Mouse (Mus musculus) kidney, embryonic 14.5 days (tissue): Measurements from ENCODE around the gene Ephb1. TPM values are rescaled to one million over a fixed set of nuclear protein-coding genes. Genes with fewer than 3 reads are reported as not detected.

Experiments used
- ATAC-seq: fragments of 200-750 bp; cut with Nextera tagmentation; 2 replicates; pipeline ENCODE4 v1.8.0; 2017; ENCODE audit warnings: moderate number of reproducible peaks, mild to moderate bottlenecking, moderate TSS enrichment, moderate library complexity; ENCODE audit not compliant: low FRiP score, low TSS enrichment
- H3K27ac ChIP-seq: fragments of 300-500 bp; sonication (generic); 2 replicates; pipeline ENCODE4 v1.5.1; 2014; ENCODE audit warnings: low read depth, mild to moderate bottlenecking, low read length, moderate library complexity, mixed read lengths
- H3K27me3 ChIP-seq: fragments of 300-500 bp; sonication (generic); 2 replicates; pipeline ENCODE4 v1.6.1; 2014; ENCODE audit warnings: mild to moderate bottlenecking, low read length; ENCODE audit not compliant: control insufficient read depth, insufficient read depth
- H3K36me3 ChIP-seq: fragments of 300-500 bp; sonication (generic); 2 replicates; pipeline ENCODE4 v1.6.1; 2014; ENCODE audit warnings: low read length, mixed read lengths; ENCODE audit not compliant: control insufficient read depth, insufficient read depth
- H3K4me1 ChIP-seq: fragments of 300-500 bp; sonication (generic); 2 replicates; pipeline ENCODE4 v1.6.1; 2014; ENCODE audit warnings: low read length, mixed read lengths; ENCODE audit not compliant: control insufficient read depth, insufficient read depth
- H3K4me2 ChIP-seq: fragments of 300-500 bp; sonication (generic); replicated peaks from 2 replicates; pipeline ENCODE4 v1.6.1; 2014; ENCODE audit warnings: low read depth, mild to moderate bottlenecking, low read length
- H3K4me3 ChIP-seq: fragments of 300-500 bp; sonication (generic); 2 replicates; pipeline ENCODE4 v1.5.1; 2014; ENCODE audit warnings: mild to moderate bottlenecking, low read length
- H3K9ac ChIP-seq: fragments of 300-500 bp; sonication (generic); 2 replicates; pipeline ENCODE4 v1.6.1; 2014; ENCODE audit warnings: low read depth, mild to moderate bottlenecking, low read length, moderate library complexity
- H3K9me3 ChIP-seq: fragments of 300-500 bp; sonication (generic); 2 replicates; pipeline ENCODE4 v1.6.1; 2016; ENCODE audit warnings: low read length; ENCODE audit not compliant: control insufficient read depth
- WGBS: fragments of 180-500 bp; shearing (Covaris S2); extraction: QIAGEN DNeasy Blood & Tissue Kit; methylation state at CpG from one replicate; pipeline ENCODE4 v1.1.7; 2014; 5-methylcytosine and 5-hydroxymethylcytosine counted together
- polyA plus RNA-seq: library from polyadenylated mRNA; unstranded; fragments of >200 nt; fragmentation: Nextera tagmentation; extraction: Ambion mirVana; gene quantifications from 2 replicates; pipeline ENCODE4 v1.2.1, GENCODE M21; 2014

Ephb1 gene
- polyA plus RNA-seq, 1 experiment from 2014 or later, result 4.9 TPM

DNA sequence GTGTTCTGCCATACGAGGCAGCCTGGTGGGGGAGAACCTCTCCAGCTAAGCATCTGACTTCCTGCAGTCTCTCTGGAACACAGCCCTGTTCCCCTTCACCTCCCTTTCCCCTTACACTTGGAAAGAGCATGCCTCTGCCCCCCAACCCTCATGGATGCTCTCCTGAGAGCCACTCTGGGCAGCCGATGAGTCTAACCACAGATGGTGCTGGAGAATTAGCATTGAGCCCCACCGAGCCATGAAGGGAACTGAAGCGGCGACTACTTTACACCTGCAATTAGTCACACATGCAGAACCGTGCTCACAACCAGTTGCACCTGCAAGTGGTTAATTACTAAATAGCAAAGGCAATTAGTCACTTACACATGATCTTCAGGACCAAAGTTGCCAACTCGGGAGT is 184.8 kb downstream of the Ephb1 start:
- H3K4me3 ChIP-seq, result no peak overlapping the region
- H3K36me3 ChIP-seq, result no peaks in the 10 kb centered on the region
- no peaks in the 10 kb centered on the region for H3K27me3 ChIP-seq
- 34% methylated on average over 7 of the region's 7 CpGs for WGBS
- no peak overlapping the region for H3K4me2 ChIP-seq
- H3K4me1 ChIP-seq, result no peaks in the 10 kb centered on the region
- no peak overlapping the region for H3K9ac ChIP-seq
- no peak for ATAC-seq
- no peaks in the 10 kb centered on the region for H3K9me3 ChIP-seq
- H3K27ac ChIP-seq, result no peak overlapping the region

DNA sequence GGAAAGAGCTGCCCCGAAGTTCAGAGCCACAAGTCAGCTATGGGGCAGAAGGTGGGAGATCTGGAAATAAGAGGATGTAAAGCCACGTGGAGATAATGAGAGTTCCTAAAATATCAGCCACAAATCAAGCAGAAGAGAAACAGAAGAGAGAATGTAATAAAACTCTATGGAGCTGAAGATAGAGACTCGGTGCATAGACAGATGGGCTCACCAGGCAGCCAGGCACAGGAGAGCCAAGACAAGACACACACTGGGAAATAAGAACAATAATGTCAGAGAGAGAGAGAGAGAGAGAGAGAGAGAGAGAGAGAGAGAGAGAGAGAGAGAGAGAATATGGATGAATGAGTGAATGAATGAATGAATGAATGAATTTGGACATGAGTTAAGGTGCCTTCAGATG is 198.6 kb downstream of the Ephb1 start:
- H3K9me3 ChIP-seq, result no peaks in the 10 kb centered on the region
- H3K4me1 ChIP-seq, result no peaks in the 10 kb centered on the region
- H3K9ac ChIP-seq, result no peak overlapping the region
- H3K4me3 ChIP-seq, result no peak overlapping the region
- H3K4me2 ChIP-seq, result no peak overlapping the region
- 53% methylated on average over 3 of the region's 3 CpGs for WGBS
- no peak overlapping the region for H3K27ac ChIP-seq
- no peaks in the 10 kb centered on the region for H3K27me3 ChIP-seq
- ATAC-seq, result no peak
- H3K36me3 ChIP-seq, result no peaks in the 10 kb centered on the region

DNA sequence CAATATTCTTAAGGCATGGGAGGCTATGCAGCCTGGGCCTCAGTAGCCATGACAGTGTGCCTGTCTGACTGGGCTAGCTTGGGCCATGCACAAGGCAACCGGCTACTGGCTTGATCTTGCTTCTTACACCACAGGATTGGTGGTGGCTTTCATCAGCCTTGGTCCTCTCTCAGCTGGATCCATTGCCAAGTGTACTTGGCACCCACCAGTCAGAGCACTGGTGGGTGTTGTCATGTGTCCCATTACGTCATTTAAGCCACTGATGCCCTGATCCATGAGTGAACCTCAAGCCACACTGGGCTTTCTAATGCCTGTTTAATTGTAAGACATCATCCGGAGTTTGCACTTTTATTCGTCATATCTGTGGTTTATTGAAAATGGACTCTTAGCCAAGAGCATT is 215.3 kb downstream of the Ephb1 start:
- no peak for ATAC-seq
- Histone ChIP-seq H3K4me1 (no peaks in the 10 kb centered on the region), H3K27me3 (no peaks in the 10 kb centered on the region), H3K36me3 (no peaks in the 10 kb centered on the region), H3K9ac (no peak overlapping the region), H3K9me3 (no peaks in the 10 kb centered on the region), H3K4me2 (no peak overlapping the region), H3K27ac (no peak overlapping the region), H3K4me3 (no peak overlapping the region)
- 91% methylated on average over 4 of the region's 4 CpGs for WGBS

DNA sequence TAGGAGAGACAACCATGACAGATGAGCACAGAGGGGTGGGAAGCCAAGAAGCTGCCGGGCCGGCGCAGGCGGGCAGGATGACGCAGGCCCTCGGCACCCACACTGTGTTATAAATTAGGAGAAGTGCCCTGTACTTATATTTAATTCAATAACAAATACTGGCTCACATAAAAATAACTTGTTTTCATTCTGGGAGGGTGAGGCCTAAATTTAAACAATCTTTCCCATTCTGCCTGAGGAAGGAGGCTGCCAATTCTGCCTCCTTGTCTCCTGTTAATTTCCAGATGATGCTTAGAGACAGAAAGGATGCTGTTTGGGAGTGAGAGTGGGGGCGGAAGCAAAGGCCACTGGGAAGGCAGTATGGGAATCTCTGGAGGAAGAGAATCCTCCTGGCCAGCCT is 215.8 kb downstream of the Ephb1 start:
- H3K4me2 ChIP-seq, result no peak overlapping the region
- no peaks in the 10 kb centered on the region for H3K4me1 ChIP-seq
- H3K9me3 ChIP-seq, result no peaks in the 10 kb centered on the region
- no peaks in the 10 kb centered on the region for H3K36me3 ChIP-seq
- no peak overlapping the region for H3K27ac ChIP-seq
- no peak for ATAC-seq
- no peak overlapping the region for H3K9ac ChIP-seq
- WGBS, result 83% methylated on average over 7 of the region's 7 CpGs
- H3K27me3 ChIP-seq, result no peaks in the 10 kb centered on the region
- no peak overlapping the region for H3K4me3 ChIP-seq

DNA sequence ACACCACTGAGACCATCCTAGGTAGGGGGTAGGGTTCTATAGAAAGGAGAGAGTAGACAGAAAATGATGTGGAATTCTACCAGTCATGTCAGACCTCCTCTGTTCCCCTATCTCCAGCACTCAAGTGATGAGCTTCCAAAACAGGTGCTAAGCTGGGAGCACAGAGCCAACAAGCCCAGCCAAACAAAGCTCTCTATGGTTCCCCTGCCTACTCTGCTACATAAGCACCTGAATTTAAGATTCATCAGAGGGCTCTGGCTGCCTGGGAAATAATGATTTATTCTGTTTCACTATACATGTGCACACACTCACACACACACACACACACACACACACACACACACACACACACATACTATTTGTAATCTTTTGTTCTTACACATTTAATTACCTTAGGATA is 216.3 kb downstream of the Ephb1 start:
- Histone ChIP-seq H3K9me3 (no peaks in the 10 kb centered on the region), H3K4me3 (no peak overlapping the region), H3K27me3 (no peaks in the 10 kb centered on the region), H3K27ac (no peak overlapping the region), H3K36me3 (no peaks in the 10 kb centered on the region), H3K4me1 (no peaks in the 10 kb centered on the region), H3K4me2 (no peak overlapping the region), H3K9ac (no peak overlapping the region)
- ATAC-seq, result no peak

DNA sequence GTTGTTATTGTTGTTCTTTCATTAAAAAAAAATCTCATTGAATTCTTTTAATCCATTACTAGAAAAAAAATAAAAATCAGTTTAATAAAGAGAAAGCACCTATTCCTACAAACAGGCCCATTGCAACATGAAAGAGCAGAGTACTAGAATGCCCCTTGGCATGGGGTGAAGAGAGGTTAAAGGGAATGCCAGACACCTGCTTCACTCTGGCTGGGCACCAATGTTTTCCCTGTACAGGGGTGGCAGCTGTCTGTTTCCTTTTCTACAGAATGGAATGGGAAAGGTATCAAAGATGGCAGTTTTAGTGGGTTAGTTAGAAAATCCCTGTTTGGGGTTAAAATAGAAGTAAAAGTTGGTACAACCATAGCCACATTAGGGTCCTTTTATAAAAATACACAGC is 224.0 kb downstream of the Ephb1 start:
- Histone ChIP-seq H3K4me1 (peaks cover 6% of the 10 kb centered on the region; the same call in 1 of the 2 replicates), H3K27ac (no peak overlapping the region), H3K9ac (no peak overlapping the region), H3K27me3 (no peaks in the 10 kb centered on the region), H3K4me3 (no peak overlapping the region), H3K36me3 (no peaks in the 10 kb centered on the region), H3K4me2 (no peak overlapping the region), H3K9me3 (no peaks in the 10 kb centered on the region)
- ATAC-seq, result no peak

DNA sequence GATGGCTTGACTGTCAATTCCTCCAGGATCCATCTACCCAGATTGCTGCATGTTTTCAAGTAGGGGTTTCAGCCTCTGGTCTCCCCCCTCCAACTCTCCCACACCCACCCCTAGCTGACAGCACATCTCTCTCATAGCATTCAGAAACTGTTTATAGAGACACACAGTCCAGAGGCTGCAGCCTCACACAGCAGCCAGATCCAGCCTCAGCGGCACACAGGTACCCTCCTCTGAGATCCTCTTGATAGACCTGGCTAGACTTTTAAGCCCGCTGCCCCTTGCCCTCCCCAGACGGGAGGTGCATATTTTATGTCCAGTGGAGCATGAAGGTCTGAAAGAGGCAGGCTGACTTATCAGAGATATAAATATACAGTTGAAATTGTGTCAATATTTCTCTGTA is 228.0 kb downstream of the Ephb1 start:
- H3K4me1 ChIP-seq, result peaks cover 6% of the 10 kb centered on the region; the same call in 1 of the 2 replicates
- no peak overlapping the region for H3K27ac ChIP-seq
- no peak overlapping the region for H3K4me3 ChIP-seq
- H3K36me3 ChIP-seq, result no peaks in the 10 kb centered on the region
- H3K4me2 ChIP-seq, result no peak overlapping the region
- ATAC-seq, result no peak
- H3K9me3 ChIP-seq, result no peaks in the 10 kb centered on the region
- H3K9ac ChIP-seq, result no peak overlapping the region
- 13% methylated on average over 3 of the region's 3 CpGs for WGBS
- H3K27me3 ChIP-seq, result no peaks in the 10 kb centered on the region

DNA sequence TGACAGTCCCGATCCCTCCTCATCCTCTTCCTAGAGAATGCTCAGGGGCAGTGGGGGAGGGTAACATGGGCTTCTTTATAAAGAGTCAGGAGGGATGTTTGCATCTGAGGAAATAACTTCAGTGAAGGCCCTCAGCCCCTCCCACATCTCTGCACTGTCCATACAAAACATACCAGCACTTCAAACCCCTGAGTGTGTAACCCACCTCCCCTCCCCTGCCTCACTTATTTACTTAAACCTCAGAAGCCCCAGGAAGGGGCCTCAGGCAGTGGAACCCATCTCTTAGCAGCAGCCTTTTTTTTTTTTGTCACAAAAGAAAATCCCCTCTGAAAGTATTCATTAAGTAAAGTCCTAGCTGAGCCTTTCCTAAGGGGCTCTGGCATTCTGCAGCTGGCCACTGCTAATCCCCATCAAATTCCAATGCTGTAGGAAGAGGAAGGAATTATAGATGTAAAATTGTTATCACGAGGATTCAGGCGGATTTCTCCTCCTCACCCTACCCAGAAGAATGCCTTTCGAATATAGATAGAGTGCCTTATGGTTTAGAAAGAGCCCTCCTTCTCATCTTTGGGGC is 231.5 kb downstream of the Ephb1 start:
- Histone ChIP-seq H3K4me3 (no peak overlapping the region), H3K4me1 (peaks cover 6% of the 10 kb centered on the region; the same call in 1 of the 2 replicates), H3K27ac (no peak overlapping the region), H3K9me3 (no peaks in the 10 kb centered on the region), H3K9ac (no peak overlapping the region), H3K4me2 (no peak overlapping the region), H3K36me3 (no peaks in the 10 kb centered on the region), H3K27me3 (no peaks in the 10 kb centered on the region)
- ATAC-seq, result no peak
- 61% methylated on average over 4 of the region's 4 CpGs for WGBS

DNA sequence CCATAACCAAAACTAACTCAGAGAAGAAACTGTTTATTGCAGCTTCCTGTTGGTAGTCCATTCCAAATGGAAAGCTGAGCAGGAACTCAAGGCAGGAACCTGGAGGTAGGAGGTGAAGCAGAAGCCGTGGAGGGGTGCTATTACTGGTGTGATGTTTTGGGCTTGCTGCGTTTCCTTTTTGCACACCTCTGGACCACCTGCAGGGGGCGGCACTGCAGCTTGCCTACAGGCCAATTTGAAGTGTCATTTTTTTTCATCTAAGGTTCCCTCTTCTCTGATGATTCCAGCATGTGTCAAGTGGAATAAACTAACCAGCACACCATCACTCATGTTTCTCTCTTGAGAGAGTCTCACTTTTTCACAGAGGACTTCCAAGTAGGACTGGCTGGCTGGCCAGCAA is 235.1 kb downstream of the Ephb1 start:
- Histone ChIP-seq H3K4me3 (no peak overlapping the region), H3K27ac (no peak overlapping the region), H3K9ac (no peak overlapping the region), H3K4me1 (no peaks in the 10 kb centered on the region), H3K9me3 (no peaks in the 10 kb centered on the region), H3K36me3 (no peaks in the 10 kb centered on the region), H3K4me2 (no peak overlapping the region), H3K27me3 (no peaks in the 10 kb centered on the region)
- no peak for ATAC-seq
- WGBS, result 86% methylated on average over 3 of the region's 3 CpGs
